Mouse (Mus musculus) heart, postnatal 0 days (tissue): Measurements from ENCODE around the gene Pdzrn4.

Experiments used
- CTCF ChIP-seq: IDR thresholded peaks from 2 replicates; pipeline ENCODE4 v1.5.1; 2016; ENCODE audit warnings: antibody characterized with exemption, control low read depth, low read depth
- EP300 ChIP-seq: IDR thresholded peaks from 2 replicates; pipeline ENCODE4 v1.6.1; 2016; ENCODE audit warnings: antibody characterized with exemption, low read depth

DNA sequence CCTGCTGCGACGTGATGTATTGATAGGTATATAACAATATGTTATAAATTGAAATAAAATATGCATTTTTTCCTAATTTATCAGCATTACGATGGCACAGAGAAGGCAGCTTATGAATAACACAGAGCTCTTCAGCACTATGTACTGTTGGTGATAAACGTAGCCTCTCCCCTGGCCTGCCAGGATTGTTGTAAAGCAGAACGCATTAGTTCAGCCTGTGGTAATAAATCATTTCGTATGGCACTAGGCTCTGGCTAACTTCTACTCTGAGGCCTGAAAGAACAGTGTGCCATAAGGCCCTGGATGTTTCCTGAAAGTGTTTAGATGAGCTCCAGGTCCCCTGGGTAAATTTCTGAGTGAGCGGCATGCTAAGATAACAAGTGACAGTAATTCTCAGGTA is 55.9 kb downstream of the Pdzrn4 start:
- TF ChIP-seq EP300 (no peak), CTCF (no peak)
